Mouse (Mus musculus): ENCODE data around the gene Lingo2.

DNA sequence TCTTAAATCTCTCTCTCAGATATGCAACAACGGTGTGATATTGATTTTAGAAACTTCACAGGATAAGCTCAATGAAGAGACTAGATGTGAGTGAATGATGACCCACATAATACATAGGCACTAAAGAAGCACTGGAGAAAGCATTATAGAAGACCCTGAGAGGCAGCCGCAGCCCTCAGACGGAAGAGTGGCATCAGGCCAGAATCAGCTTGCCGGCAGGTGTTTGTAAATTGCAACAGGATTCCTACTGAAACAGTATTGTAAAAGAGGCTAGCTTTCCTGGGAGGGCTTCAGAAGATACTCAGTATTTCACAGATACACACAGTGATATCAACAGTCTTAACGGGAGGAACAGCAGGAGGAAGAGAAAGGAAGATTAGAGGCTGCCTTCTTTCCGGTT lies 1184.6 kb downstream of the Lingo2 start:
- TF ChIP-seq CTCF (IDR thresholded peaks at IDR 0.05; ENCODE audit: control insufficient read depth, insufficient read depth, insufficient replicate concordance, low read depth, low read length) (no peak), POLR2A (IDR thresholded peaks at IDR 0.05; ENCODE audit: control insufficient read depth, low read depth, low read length) (no peak)
